Mouse (Mus musculus) embryonic stem cell, embryonic (primary cell): ENCODE results near the gene Ptgr2.

Experiments used
- CTCF ChIA-PET, 4 experiments: fragments of 300-600 bp in 2 of 4; fragments of 350-600 bp in 2 of 4; sonication (Branson Sonifier 250); formaldehyde crosslinking; loops; one replicate each; lab custom pipeline; 2022; ENCODE audit warnings: inconsistent platforms in 2 of 4; lab: Charles Lee
- POLR2A ChIA-PET, 4 experiments: fragments of 300-600 bp in 2 of 4; fragments of 350-600 bp in 2 of 4; sonication (Branson Sonifier 250); formaldehyde crosslinking; loops; one replicate each; lab custom pipeline; 2022; ENCODE audit warnings: antibody characterized with exemption in 4 of 4, inconsistent platforms in 1 of 4; lab: Charles Lee

The Ptgr2 gene

GRCm38 (mm10) chr12:84361555-84362489, 76.8 kb downstream of the Ptgr2 start, which contains the start of the genes Coq6 and Fam161b:
Gene Coq6 (plus strand): TSS chr12:84361657.
Gene Fam161b (minus strand): TSS chr12:84361833.
- CTCF ChIA-PET: no interaction called here
- POLR2A ChIA-PET: interaction anchor here in 2 of 4 experiments (1.0 to 1.6 kb wide), 4 partner anchors 10 to 95 kb away, joined by 3 to 6 read pairs (median 3); no protein-coding TSS in a partner anchor

GRCm38 (mm10) chr12:84362872-84363271, 77.8 kb downstream of the Ptgr2 start:
- CTCF ChIA-PET: no interaction called here
- POLR2A ChIA-PET: interaction anchor here in 1 of 4 experiments (1.0 to 1.6 kb wide), 2 partner anchors 11 to 15 kb away, joined by 3 to 6 read pairs; no protein-coding TSS in a partner anchor

DNA sequence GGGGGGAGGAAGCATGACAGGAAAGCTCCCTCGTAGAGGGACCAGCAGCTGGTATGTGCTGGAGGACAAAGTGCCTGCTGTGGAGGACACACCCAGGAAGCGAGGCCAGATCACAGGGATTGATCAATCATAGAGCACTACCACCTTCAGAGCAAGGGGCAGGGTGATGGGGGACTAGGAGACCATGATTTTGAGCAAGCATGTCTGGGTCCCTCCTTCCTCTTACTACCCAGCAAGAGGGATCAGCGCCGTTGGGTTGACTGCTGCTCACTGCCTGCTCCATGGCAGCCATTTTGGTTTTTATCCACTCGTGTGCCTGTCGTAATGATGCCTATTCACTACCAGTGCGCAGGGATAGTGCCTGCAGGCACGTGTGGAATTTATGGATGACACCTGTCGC, 79.3 kb downstream of the Ptgr2 start:
- CTCF ChIA-PET: no interaction called here
- POLR2A ChIA-PET: interaction anchor here in 2 of 4 experiments (0.6 to 1.3 kb wide), 5 partner anchors 9 to 254 kb away, joined by 3 to 4 read pairs (median 3); no protein-coding TSS in a partner anchor

DNA sequence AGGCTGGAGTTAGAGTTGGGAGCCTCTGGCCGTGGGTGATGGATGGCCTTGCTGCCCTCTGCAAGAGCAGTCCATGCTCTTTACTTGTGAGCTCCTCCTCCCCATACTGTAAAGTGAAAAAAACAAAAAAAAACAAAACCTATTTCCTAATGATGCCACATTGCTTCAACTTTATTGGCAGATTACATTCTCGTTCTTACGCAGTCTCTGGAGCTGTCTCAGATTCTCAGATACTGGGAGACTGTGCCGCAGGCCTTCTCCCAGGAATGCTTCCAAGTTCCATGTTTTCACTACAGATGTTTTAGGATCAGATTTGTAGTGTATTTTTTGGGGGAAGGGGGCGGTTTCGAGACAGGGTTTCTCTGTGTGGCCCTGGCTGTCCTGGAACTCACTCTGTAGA, 80.1 kb downstream of the Ptgr2 start:
- ChIA-PET CTCF (no interaction called here), POLR2A (interaction anchor here in 3 of 4 experiments (0.6 to 1.3 kb wide), 3 partner anchors 9 to 647 kb away, joined by 3 to 4 read pairs (median 3); no protein-coding TSS in a partner anchor)
